Mouse (Mus musculus) layer of hippocampus, adult 18-20 months (tissue): ENCODE measurements at regions not wholly inside any gene's neighbourhood (a gene's known extent, or its start where the extent isn't known, plus 50 kb on each side); places are given as distances from the start of the nearest gene placed in this dataset.

Source experiments
- DNase-seq, 2 experiments: peaks; one replicate each; pipeline ENCODE4 v3.0.0; 2022; ENCODE audit warnings: low spot score in 2 of 2

GRCm38 (mm10) chr5:132971046-132971445 is 427.9 kb upstream of the Auts2 start:
- DNase-seq, result peak in 1 of 2 experiments; percentile 2

- DNase-seq, result peak in 1 of 2 experiments; percentile 19
Observed at GRCm38 (mm10) chr5:132969376-132969775, 426.2 kb upstream of the Auts2 start.

- DNase-seq, result no peak
Observed at GRCm38 (mm10) chr5:132959901-132960300, 416.8 kb upstream of the Auts2 start.

GRCm38 (mm10) chr5:132956184-132956583 is 413.0 kb upstream of the Auts2 start:
- DNase-seq, result no peak

GRCm38 (mm10) chr5:132955051-132955450 is 411.9 kb upstream of the Auts2 start:
- peak; percentile 25 to 70 for DNase-seq

GRCm38 (mm10) chr5:132933439-132933980 is 390.4 kb upstream of the Auts2 start:
- peak in 1 of 2 experiments; percentile 35 for DNase-seq

GRCm38 (mm10) chr5:132929955-132930354 is 386.8 kb upstream of the Auts2 start:
- peak; percentile 41 to 80 for DNase-seq

GRCm38 (mm10) chr5:132923365-132923764 is 380.2 kb upstream of the Auts2 start:
- DNase-seq, result no peak

- DNase-seq, result no peak
Observed at GRCm38 (mm10) chr5:132909056-132909455, 365.9 kb upstream of the Auts2 start.

- DNase-seq, result no peak
Observed at GRCm38 (mm10) chr5:132908220-132908619, 365.1 kb upstream of the Auts2 start.

- DNase-seq, result peak; percentile 90 to 96
Observed at GRCm38 (mm10) chr5:132892591-132892990, 349.4 kb upstream of the Auts2 start.

GRCm38 (mm10) chr5:132884130-132884529 is 341.0 kb upstream of the Auts2 start:
- peak; percentile 7 to 16 for DNase-seq

GRCm38 (mm10) chr5:132882291-132882690 is 339.1 kb upstream of the Auts2 start:
- no peak for DNase-seq

- peak; percentile 21 to 56 for DNase-seq
Observed at GRCm38 (mm10) chr5:132881170-132881569, 338.0 kb upstream of the Auts2 start.

- DNase-seq, result no peak
Observed at GRCm38 (mm10) chr5:132876336-132876840, 333.2 kb upstream of the Auts2 start.

GRCm38 (mm10) chr5:132858846-132859510 is 315.8 kb upstream of the Auts2 start:
- peak in 1 of 2 experiments; percentile 10 for DNase-seq

GRCm38 (mm10) chr5:132855619-132856510 is 312.7 kb upstream of the Auts2 start:
- no peak for DNase-seq

- peak; percentile 11 to 56 for DNase-seq
Observed at GRCm38 (mm10) chr5:132850770-132851169, 307.6 kb upstream of the Auts2 start.

GRCm38 (mm10) chr5:132848086-132848485 is 304.9 kb upstream of the Auts2 start:
- DNase-seq, result no peak

- no peak for DNase-seq
Observed at GRCm38 (mm10) chr5:132843284-132843683, 300.1 kb upstream of the Auts2 start.

- DNase-seq, result no peak
Observed at GRCm38 (mm10) chr5:132841794-132842193, 298.6 kb upstream of the Auts2 start.

- DNase-seq, result no peak
Observed at GRCm38 (mm10) chr5:132837420-132837819, 294.3 kb upstream of the Auts2 start.
